ENCODE assay signal across 17 mouse cellular contexts in genomic region chrX:166709306-166709705, GRCm38 (mm10).
"Had no signal": no experiment of that assay in that cellular context is flagged by ENCODE, and none has a peak within 500 bp of the region (broad histone marks: within the 10 kb centered on the region; RNA-seq: fewer than 3 reads in every experiment).

No protein-coding gene starts in this region.

- H3K4me2 ChIP-seq: limb, embryonic 13.5 days; liver, embryonic 12.5 days; liver, embryonic 15.5 days; lung, embryonic 15.5 days; midbrain, embryonic 12.5 days; midbrain, embryonic 15.5 days had no signal

- H3K4me3 ChIP-seq: limb, embryonic 10.5 days; limb, embryonic 13.5 days; liver, embryonic 12.5 days; liver, embryonic 15.5 days; lung, embryonic 15.5 days; midbrain, embryonic 12.5 days; midbrain, embryonic 15.5 days; myocyte had no signal

- DNase-seq: kidney, adult 9 months; kidney, postnatal 14 days; kidney, postnatal 4 days; liver; lung, adult 18-20 months; lung, postnatal 10 days; lung, postnatal 36 days; thymus, adult 18-20 months; thymus, postnatal 36 days had no signal

- H3K9me3 ChIP-seq: limb, embryonic 10.5 days; limb, embryonic 13.5 days; liver, embryonic 12.5 days; liver, embryonic 15.5 days; lung, embryonic 15.5 days; midbrain, embryonic 12.5 days; midbrain, embryonic 15.5 days had no signal

- H3K9ac ChIP-seq: limb, embryonic 13.5 days; liver, embryonic 12.5 days; liver, embryonic 15.5 days; lung, embryonic 15.5 days; midbrain, embryonic 12.5 days; midbrain, embryonic 15.5 days had no signal

- H3K27me3 ChIP-seq: liver, embryonic 12.5 days; liver, embryonic 15.5 days; lung, embryonic 15.5 days; midbrain, embryonic 15.5 days had no signal

- H3K36me3 ChIP-seq: limb, embryonic 10.5 days; limb, embryonic 13.5 days; liver, embryonic 12.5 days; liver, embryonic 15.5 days; lung, embryonic 15.5 days; midbrain, embryonic 12.5 days; midbrain, embryonic 15.5 days had no signal

- H3K4me1 ChIP-seq: limb, embryonic 10.5 days; limb, embryonic 13.5 days; liver, embryonic 12.5 days; liver, embryonic 15.5 days; lung, embryonic 15.5 days; midbrain, embryonic 12.5 days; midbrain, embryonic 15.5 days had no signal

- ATAC-seq: liver, embryonic 12.5 days; midbrain, embryonic 15.5 days had no signal

- H3K27ac ChIP-seq: limb, embryonic 10.5 days; limb, embryonic 13.5 days; liver, embryonic 12.5 days; liver, embryonic 15.5 days; lung, embryonic 15.5 days; midbrain, embryonic 12.5 days; midbrain, embryonic 15.5 days had no signal
